Mouse (Mus musculus): ENCODE results near the gene Akap1.
A peak's percentile ranks its signal among the peaks of the same experiment; 100 is the strongest.

DNA sequence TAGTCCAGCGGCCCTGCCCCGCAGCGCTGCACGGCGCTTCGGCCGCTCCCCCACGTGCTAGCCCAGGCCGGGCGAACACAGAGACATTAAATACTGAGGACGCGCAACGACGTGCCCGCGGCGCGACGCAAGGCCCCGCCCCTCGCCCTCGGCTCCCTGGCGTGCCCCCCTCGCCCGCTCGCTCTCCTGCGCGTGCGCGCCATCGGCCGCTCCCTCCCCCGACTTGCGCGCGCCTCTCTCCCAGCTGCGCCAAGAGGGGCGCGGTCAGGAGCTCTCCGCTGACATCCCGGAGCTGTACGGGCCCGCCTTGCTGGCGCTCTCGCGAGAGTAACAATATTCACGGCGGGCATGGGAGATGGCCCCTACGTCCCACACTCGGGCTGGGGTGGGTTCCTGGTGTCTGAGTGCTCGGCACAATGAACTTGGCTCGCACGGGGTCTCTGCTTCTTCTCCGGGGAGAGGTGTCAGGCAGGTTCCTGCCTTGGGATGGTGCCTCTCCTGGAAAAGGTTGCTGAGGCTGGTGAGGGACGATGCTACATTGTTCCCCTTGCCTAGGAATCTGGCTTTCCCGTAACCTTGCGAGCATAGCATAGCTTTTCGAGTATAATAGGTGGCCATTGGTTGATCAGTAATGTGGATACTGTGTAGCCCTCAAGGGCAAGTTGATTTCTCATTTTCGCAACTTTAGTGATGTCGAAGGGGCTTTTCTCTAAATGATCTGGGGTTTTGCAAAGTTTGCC lies at the start of gene Akap1:
- TF ChIP-seq POLR2A (IDR thresholded peaks at IDR 0.05; ENCODE audit: control insufficient read depth, extremely low read depth, insufficient read depth, low read length, poor library complexity) (peak; percentile 76), CTCF (IDR thresholded peaks at IDR 0.05; ENCODE audit: borderline replicate concordance, control insufficient read depth, extremely low read depth, insufficient read depth, low read length, poor library complexity) (peak; percentile 63; the same call in 1 of the 2 replicates)
